Mouse (Mus musculus) liver, embryonic 13.5 days (tissue): ENCODE data around the gene Setd3. TPM values are rescaled to one million over a fixed set of nuclear protein-coding genes. Genes with fewer than 3 reads are reported as not detected.

Source experiments
- ATAC-seq: fragments of 200-750 bp; cut with Nextera tagmentation; 2 replicates; pipeline ENCODE4 v1.8.0; 2017; ENCODE audit warnings: low read depth, mild to moderate bottlenecking, moderate number of reproducible peaks, moderate library complexity
- DNase-seq: peaks from one replicate; pipeline ENCODE4 v3.0.0; 2022
- H3K27ac ChIP-seq: fragments of 300-500 bp; sonication (generic); 2 replicates; pipeline ENCODE4 v1.5.1; 2015; ENCODE audit warnings: moderate library complexity, mild to moderate bottlenecking, inconsistent platforms
- H3K27me3 ChIP-seq: fragments of 300-500 bp; sonication (generic); 2 replicates; pipeline ENCODE4 v1.6.1; 2015; ENCODE audit warnings: mild to moderate bottlenecking, inconsistent platforms
- H3K36me3 ChIP-seq: fragments of 300-500 bp; sonication (generic); 2 replicates; pipeline ENCODE4 v1.6.1; 2015; ENCODE audit warnings: mild to moderate bottlenecking, inconsistent platforms
- H3K4me1 ChIP-seq: fragments of 300-500 bp; sonication (generic); replicated peaks from 2 replicates; pipeline ENCODE4 v1.6.1; 2015; ENCODE audit warnings: inconsistent platforms
- H3K4me2 ChIP-seq: fragments of 300-500 bp; sonication (generic); 2 replicates; pipeline ENCODE4 v1.6.1; 2015; ENCODE audit warnings: inconsistent platforms, mild to moderate bottlenecking, moderate library complexity
- H3K4me3 ChIP-seq: fragments of 300-500 bp; sonication (generic); replicated peaks from 2 replicates; pipeline ENCODE4 v1.5.1; 2015; ENCODE audit warnings: mild to moderate bottlenecking, inconsistent platforms
- H3K9ac ChIP-seq: fragments of 300-500 bp; sonication (generic); 2 replicates; pipeline ENCODE4 v1.6.1; 2015; ENCODE audit warnings: mild to moderate bottlenecking, inconsistent platforms
- H3K9me3 ChIP-seq: fragments of 300-500 bp; sonication (generic); replicated peaks from 2 replicates; pipeline ENCODE4 v1.6.1; 2016; ENCODE audit warnings: inconsistent platforms
- WGBS: fragments of 180-500 bp; shearing (Covaris S2); methylation state at CpG from one replicate; pipeline ENCODE4 v1.1.7; 2015; ENCODE audit not compliant: insufficient replicate concordance; 5-methylcytosine and 5-hydroxymethylcytosine counted together
- polyA plus RNA-seq: library from polyadenylated mRNA; unstranded; fragments of >200 nt; fragmentation: Nextera tagmentation; extraction: Ambion mirVana; gene quantifications from 2 replicates; pipeline ENCODE4 v1.2.1, GENCODE M21; 2015

Gene Setd3
- polyA plus RNA-seq, 1 experiment from 2014 or later: 56.6 TPM

GRCm38 (mm10) chr12:108172639-108173038, 6.5 kb downstream of the Setd3 start:
- WGBS: 54% methylated on average over 4 of the region's 4 CpGs
- no peak for DNase-seq

GRCm38 (mm10) chr12:108171336-108171735, 7.8 kb downstream of the Setd3 start:
- Histone ChIP-seq H3K27ac (peak overlapping the region; percentile 43; the same call in 1 of the 2 replicates), H3K9me3 (no peaks in the 10 kb centered on the region), H3K27me3 (no peaks in the 10 kb centered on the region), H3K4me2 (no peak overlapping the region), H3K9ac (0 out of 2 replicates have a peak overlapping the region, but pooled peaks have one; percentile 9), H3K4me3 (no peak overlapping the region), H3K36me3 (no peaks in the 10 kb centered on the region), H3K4me1 (peaks cover 59% of the 10 kb centered on the region)
- DNase-seq (no peak), ATAC-seq (no peak)

More at GRCm38 (mm10) chr12:108172639-108173038, 6.5 kb downstream of the Setd3 start:
- peaks cover 70% of the 10 kb centered on the region for H3K4me1 ChIP-seq
- peaks cover 3% of the 10 kb centered on the region; the same call in 1 of the 2 replicates for H3K36me3 ChIP-seq
- no peak for ATAC-seq
- H3K9ac ChIP-seq: no peak overlapping the region
- H3K27me3 ChIP-seq: no peaks in the 10 kb centered on the region
- H3K4me3 ChIP-seq: no peak overlapping the region
- H3K9me3 ChIP-seq: no peaks in the 10 kb centered on the region
- H3K27ac ChIP-seq: no peak overlapping the region
- H3K4me2 ChIP-seq: no peak overlapping the region

GRCm38 (mm10) chr12:108170467-108170866, 8.6 kb downstream of the Setd3 start:
- Histone ChIP-seq H3K4me2 (no peak overlapping the region), H3K9ac (no peak overlapping the region), H3K27ac (no peak overlapping the region), H3K27me3 (no peaks in the 10 kb centered on the region), H3K4me3 (no peak overlapping the region), H3K4me1 (peaks cover 60% of the 10 kb centered on the region), H3K36me3 (no peaks in the 10 kb centered on the region), H3K9me3 (no peaks in the 10 kb centered on the region)
- no peak for DNase-seq
- no peak for ATAC-seq
- 57% methylated on average over 3 of the region's 3 CpGs for WGBS

- H3K27ac ChIP-seq: no peak overlapping the region
- no peaks in the 10 kb centered on the region for H3K9me3 ChIP-seq
- peaks cover 8% of the 10 kb centered on the region for H3K36me3 ChIP-seq
- peaks cover 56% of the 10 kb centered on the region for H3K4me1 ChIP-seq
- no peak overlapping the region for H3K4me3 ChIP-seq
- no peak overlapping the region for H3K9ac ChIP-seq
- no peak for ATAC-seq
- WGBS: 34% methylated on average over 3 of the region's 3 CpGs
- DNase-seq: no peak
- no peaks in the 10 kb centered on the region for H3K27me3 ChIP-seq
- H3K4me2 ChIP-seq: no peak overlapping the region
Observed at GRCm38 (mm10) chr12:108168909-108169308, 10.2 kb downstream of the Setd3 start.

- DNase-seq (no peak), ATAC-seq (no peak)
- Histone ChIP-seq H3K9ac (no peak overlapping the region), H3K4me2 (no peak overlapping the region), H3K4me3 (no peak overlapping the region), H3K27me3 (no peaks in the 10 kb centered on the region), H3K4me1 (peaks cover 12% of the 10 kb centered on the region), H3K9me3 (no peaks in the 10 kb centered on the region), H3K36me3 (peaks cover 56% of the 10 kb centered on the region), H3K27ac (no peak overlapping the region)
- WGBS: 84% methylated on average over 3 of the region's 3 CpGs
Observed at GRCm38 (mm10) chr12:108163706-108164105, 15.4 kb downstream of the Setd3 start.

- Histone ChIP-seq H3K9ac (no peak overlapping the region), H3K4me1 (peaks cover 9% of the 10 kb centered on the region; the same call in 1 of the 2 replicates), H3K9me3 (no peaks in the 10 kb centered on the region), H3K27ac (no peak overlapping the region), H3K36me3 (peaks cover 69% of the 10 kb centered on the region), H3K4me2 (no peak overlapping the region), H3K4me3 (no peak overlapping the region), H3K27me3 (no peaks in the 10 kb centered on the region)
- 80% methylated on average over 1 of the region's 1 CpGs for WGBS
- ATAC-seq (no peak), DNase-seq (no peak)
Observed at GRCm38 (mm10) chr12:108162036-108162435, 17.1 kb downstream of the Setd3 start.

GRCm38 (mm10) chr12:108159863-108160262, 19.3 kb downstream of the Setd3 start:
- no peak overlapping the region for H3K4me2 ChIP-seq
- no peaks in the 10 kb centered on the region for H3K9me3 ChIP-seq
- DNase-seq (no peak), ATAC-seq (no peak)
- no peak overlapping the region for H3K9ac ChIP-seq
- H3K4me3 ChIP-seq: no peak overlapping the region
- H3K27me3 ChIP-seq: no peaks in the 10 kb centered on the region
- no peak overlapping the region for H3K27ac ChIP-seq
- peaks cover 86% of the 10 kb centered on the region for H3K36me3 ChIP-seq
- no peaks in the 10 kb centered on the region for H3K4me1 ChIP-seq

- DNase-seq (no peak), ATAC-seq (no peak)
- Histone ChIP-seq H3K9ac (no peak overlapping the region), H3K27ac (no peak overlapping the region), H3K36me3 (peaks cover 76% of the 10 kb centered on the region), H3K4me1 (no peaks in the 10 kb centered on the region), H3K9me3 (no peaks in the 10 kb centered on the region), H3K4me2 (no peak overlapping the region), H3K27me3 (no peaks in the 10 kb centered on the region), H3K4me3 (no peak overlapping the region)
- 86% methylated on average over 2 of the region's 2 CpGs for WGBS
Observed at GRCm38 (mm10) chr12:108152743-108153142, 26.4 kb downstream of the Setd3 start.

GRCm38 (mm10) chr12:108149764-108150163, 29.4 kb downstream of the Setd3 start:
- H3K27me3 ChIP-seq: no peaks in the 10 kb centered on the region
- no peak for DNase-seq
- no peak for ATAC-seq
- H3K36me3 ChIP-seq: peaks cover 71% of the 10 kb centered on the region
- no peaks in the 10 kb centered on the region for H3K9me3 ChIP-seq
- H3K4me3 ChIP-seq: no peak overlapping the region
- no peaks in the 10 kb centered on the region for H3K4me1 ChIP-seq
- no peak overlapping the region for H3K4me2 ChIP-seq
- H3K9ac ChIP-seq: no peak overlapping the region
- no peak overlapping the region for H3K27ac ChIP-seq
- WGBS: 70% methylated on average over 3 of the region's 3 CpGs

GRCm38 (mm10) chr12:108145198-108145597, 33.9 kb downstream of the Setd3 start:
- Histone ChIP-seq H3K27ac (no peak overlapping the region), H3K4me2 (no peak overlapping the region), H3K4me3 (no peak overlapping the region), H3K9me3 (no peaks in the 10 kb centered on the region), H3K9ac (no peak overlapping the region), H3K4me1 (0 out of 2 replicates have a peak, but pooled peaks cover 9% of the 10 kb centered on the region), H3K27me3 (no peaks in the 10 kb centered on the region), H3K36me3 (peaks cover 63% of the 10 kb centered on the region)
- ATAC-seq: no peak
- no peak for DNase-seq
- WGBS: 86% methylated on average over 3 of the region's 3 CpGs

GRCm38 (mm10) chr12:108143624-108144498, 35.3 kb downstream of the Setd3 start:
- H3K27ac ChIP-seq: no peak overlapping the region
- no peak overlapping the region for H3K9ac ChIP-seq
- 0 out of 2 replicates have a peak, but pooled peaks have one; percentile 18 for ATAC-seq
- 0 out of 2 replicates have a peak, but pooled peaks cover 9% of the 10 kb centered on the region for H3K4me1 ChIP-seq
- H3K4me2 ChIP-seq: no peak overlapping the region
- 86% methylated on average over 5 of the region's 5 CpGs for WGBS
- H3K9me3 ChIP-seq: no peaks in the 10 kb centered on the region
- no peak overlapping the region for H3K4me3 ChIP-seq
- H3K27me3 ChIP-seq: no peaks in the 10 kb centered on the region
- H3K36me3 ChIP-seq: peaks cover 64% of the 10 kb centered on the region
- DNase-seq: no peak
